ENCODE assay signal across 15 mouse cellular contexts in the genomic region with DNA sequence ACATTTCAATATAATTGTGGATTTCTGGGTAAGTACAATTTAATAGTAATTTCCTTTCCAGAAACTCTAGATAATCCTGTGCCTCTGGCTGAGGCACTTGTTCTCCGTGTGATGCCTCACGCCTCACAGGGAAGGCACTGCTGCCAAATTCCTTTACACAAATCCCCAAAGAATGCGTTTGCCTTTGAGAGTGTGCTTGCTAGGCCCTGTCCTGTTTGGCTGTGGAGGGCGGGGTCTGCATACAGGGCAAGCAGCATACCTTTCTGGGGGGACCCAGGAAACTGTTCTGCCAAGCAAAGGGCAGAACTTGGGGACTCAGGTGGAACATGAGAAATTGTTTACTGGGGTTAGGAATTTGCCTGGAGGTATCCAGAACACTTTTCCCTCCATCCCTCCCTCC. TPM values are rescaled to one million over a fixed set of nuclear protein-coding genes. Genes with fewer than 3 reads are reported as not detected.
A peak's percentile ranks its signal among the peaks of the same experiment; 100 is the strongest.
DNase-seq lines count a peak whose midpoint lies in the region; ATAC-seq and TF ChIP-seq lines count a peak whose summit lies in the region.
"Had no signal": no experiment of that assay in that cellular context is flagged by ENCODE, and none has a peak within 500 bp of the region (broad histone marks: within the 10 kb centered on the region; RNA-seq: fewer than 3 reads in every experiment).

No protein-coding gene starts in this region.

- TF ChIP-seq POLR2A in limb, embryonic 14.5 days (IDR thresholded peaks at IDR 0.05; ENCODE audit: borderline replicate concordance, extremely low read depth, insufficient read depth, insufficient read length), result no peak

- no peak overlapping the region for H3K4me3 ChIP-seq in limb, embryonic 14.5 days (replicated peaks; ENCODE audit: low read length)
- no peak overlapping the region for H3K4me3 ChIP-seq in limb, embryonic 10.5 days
- H3K4me3 ChIP-seq in embryonic facial prominence, embryonic 13.5 days, result no peak overlapping the region
- no peak overlapping the region for H3K4me3 ChIP-seq in hindbrain, embryonic 12.5 days
- H3K4me3 ChIP-seq: heart, embryonic 12.5 days; liver, embryonic 12.5 days had no signal

- 19% methylated on average over 4 of the region's 4 CpGs for WGBS in limb, embryonic 14.5 days
- WGBS in limb, embryonic 10.5 days, result 24% methylated on average over 4 of the region's 4 CpGs
- 19% methylated on average over 4 of the region's 4 CpGs for WGBS in embryonic facial prominence, embryonic 13.5 days
- 16% methylated on average over 4 of the region's 4 CpGs for WGBS in hindbrain, embryonic 12.5 days

- no peak overlapping the region for H3K27ac ChIP-seq in limb, embryonic 14.5 days (replicated peaks; ENCODE audit: low read depth, low read length)
- H3K27ac ChIP-seq in limb, embryonic 10.5 days, result no peak overlapping the region
- H3K27ac ChIP-seq in embryonic facial prominence, embryonic 13.5 days, result no peak overlapping the region
- no peak overlapping the region for H3K27ac ChIP-seq in hindbrain, embryonic 12.5 days
- H3K27ac ChIP-seq: liver, embryonic 12.5 days had no signal

- no peak overlapping the region for H3K9ac ChIP-seq in limb, embryonic 14.5 days (ENCODE audit: low read depth, low read length, severe bottlenecking)
- no peak overlapping the region for H3K9ac ChIP-seq in embryonic facial prominence, embryonic 13.5 days
- H3K9ac ChIP-seq in hindbrain, embryonic 12.5 days, result no peak overlapping the region
- H3K9ac ChIP-seq: heart, embryonic 12.5 days; liver, embryonic 12.5 days had no signal

- 0 out of 2 replicates have a peak, but pooled peaks cover 2% of the 10 kb centered on the region for H3K4me1 ChIP-seq in limb, embryonic 14.5 days (ENCODE audit: control insufficient read depth, insufficient read depth, low read length)
- H3K4me1 ChIP-seq in limb, embryonic 10.5 days, result peaks cover 5% of the 10 kb centered on the region; the same call in 1 of the 2 replicates
- H3K4me1 ChIP-seq in embryonic facial prominence, embryonic 13.5 days, result peaks cover 6% of the 10 kb centered on the region
- H3K4me1 ChIP-seq in hindbrain, embryonic 12.5 days, result peaks cover 11% of the 10 kb centered on the region; the same call in 1 of the 2 replicates
- H3K4me1 ChIP-seq: liver, embryonic 12.5 days had no signal

- peak; percentile 20 for DNase-seq in limb, embryonic 14.5 days (ENCODE audit: low spot score)
- DNase-seq in limb, embryonic 10.5 days (ENCODE audit: low spot score), result no peak
- DNase-seq in 3134 (ENCODE audit: extremely low read depth, insufficient read length, low spot score), result peak; percentile 25
- peak; percentile 83 for DNase-seq in Muller cell, postnatal 12 days (ENCODE audit: inconsistent ontology term)
- no peak for DNase-seq in cerebellum, postnatal 14 days
- DNase-seq: adrenal gland, adult 8-10 months; gastrocnemius, postnatal 25 days; heart, postnatal 4 days; right cerebral cortex, postnatal 25 days had no signal

- no peak overlapping the region for H3K4me2 ChIP-seq in limb, embryonic 14.5 days (replicated peaks; ENCODE audit: low read depth, low read length, severe bottlenecking)
- no peak overlapping the region for H3K4me2 ChIP-seq in embryonic facial prominence, embryonic 13.5 days
- H3K4me2 ChIP-seq in hindbrain, embryonic 12.5 days (replicated peaks), result no peak overlapping the region
- H3K4me2 ChIP-seq: heart, embryonic 12.5 days; liver, embryonic 12.5 days had no signal

- no peaks in the 10 kb centered on the region for H3K9me3 ChIP-seq in limb, embryonic 14.5 days (ENCODE audit: control insufficient read depth, low read length)
- no peaks in the 10 kb centered on the region for H3K9me3 ChIP-seq in limb, embryonic 10.5 days (replicated peaks)
- no peaks in the 10 kb centered on the region for H3K9me3 ChIP-seq in embryonic facial prominence, embryonic 13.5 days
- H3K9me3 ChIP-seq in hindbrain, embryonic 12.5 days (replicated peaks), result no peaks in the 10 kb centered on the region
- H3K9me3 ChIP-seq: heart, embryonic 12.5 days; liver, embryonic 12.5 days had no signal

- H3K27me3 ChIP-seq in limb, embryonic 14.5 days (ENCODE audit: control insufficient read depth, insufficient read depth, low read length), result no peaks in the 10 kb centered on the region
- H3K27me3 ChIP-seq in limb, embryonic 10.5 days (ENCODE audit: low read depth, poor library complexity, severe bottlenecking), result no peaks in the 10 kb centered on the region
- H3K27me3 ChIP-seq in embryonic facial prominence, embryonic 13.5 days, result peaks cover 56% of the 10 kb centered on the region
- H3K27me3 ChIP-seq in hindbrain, embryonic 12.5 days, result no peaks in the 10 kb centered on the region
- H3K27me3 ChIP-seq: CH12.LX; heart, embryonic 12.5 days; liver, embryonic 12.5 days had no signal

- ATAC-seq in limb, embryonic 14.5 days (ENCODE audit: low FRiP score, low read depth), result no peak
- ATAC-seq in embryonic facial prominence, embryonic 13.5 days (ENCODE audit: insufficient number of reproducible peaks, insufficient read depth, low FRiP score, low TSS enrichment, low read depth), result peak; percentile 82
- ATAC-seq in cerebellum, adult (ENCODE audit: insufficient number of reproducible peaks, low FRiP score, low TSS enrichment), result no peak
- no peak for ATAC-seq in hindbrain, embryonic 12.5 days (ENCODE audit: low FRiP score)
- ATAC-seq: liver, embryonic 12.5 days had no signal

- no peaks in the 10 kb centered on the region for H3K36me3 ChIP-seq in limb, embryonic 14.5 days (ENCODE audit: control insufficient read depth, insufficient read depth, low read length)
- H3K36me3 ChIP-seq in limb, embryonic 10.5 days, result no peaks in the 10 kb centered on the region
- H3K36me3 ChIP-seq in embryonic facial prominence, embryonic 13.5 days, result no peaks in the 10 kb centered on the region
- no peaks in the 10 kb centered on the region for H3K36me3 ChIP-seq in hindbrain, embryonic 12.5 days
- H3K36me3 ChIP-seq: heart, embryonic 12.5 days; liver, embryonic 12.5 days had no signal

RNA-seq across cellular contexts. Expression of a gene that starts 12.2 kb away (rescaled TPM):
- polyA plus RNA-seq in limb, embryonic 14.5 days (2012; rRNA removed), result 2.2 and 5.6 TPM in 2 replicates
- 10.1 and 14.3 TPM in 2 replicates for polyA plus RNA-seq in limb, embryonic 14.5 days (2014; fragmentation: Nextera tagmentation; extraction: Ambion mirVana)
- 0.09 TPM in 1 of 2 replicates, not detected in the other for polyA plus RNA-seq in limb, embryonic 10.5 days (2016; fragmentation: Nextera tagmentation; extraction: Ambion mirVana)
- 2.4 and 2.5 TPM in 2 replicates for polyA plus RNA-seq in embryonic facial prominence, embryonic 13.5 days (2015; fragmentation: Nextera tagmentation; extraction: Ambion mirVana)
- polyA plus RNA-seq in hindbrain, embryonic 12.5 days (2016; fragmentation: Nextera tagmentation; extraction: Ambion mirVana), result 0.12 and 0.21 TPM in 2 replicates

Comparison
In these comparisons a context has a peak if more than half of its experiments do, and no peak if none do; other contexts are left out.
1. DNase-seq: peak in limb, embryonic 14.5 days (single experiment), 3134 (single experiment) and Muller cell, postnatal 12 days (single experiment); none in limb, embryonic 10.5 days (single experiment) and cerebellum, postnatal 14 days (0 of 2).